Mouse (Mus musculus): ENCODE results near the gene Ybey. TPM values are rescaled to one million over a fixed set of nuclear protein-coding genes. Genes with fewer than 3 reads are reported as not detected.

Ybey gene
- polyA plus RNA-seq (2015; fragmentation: Nextera tagmentation; extraction: Ambion mirVana), result 5.9 and 6.3 TPM in 2 replicates

DNA sequence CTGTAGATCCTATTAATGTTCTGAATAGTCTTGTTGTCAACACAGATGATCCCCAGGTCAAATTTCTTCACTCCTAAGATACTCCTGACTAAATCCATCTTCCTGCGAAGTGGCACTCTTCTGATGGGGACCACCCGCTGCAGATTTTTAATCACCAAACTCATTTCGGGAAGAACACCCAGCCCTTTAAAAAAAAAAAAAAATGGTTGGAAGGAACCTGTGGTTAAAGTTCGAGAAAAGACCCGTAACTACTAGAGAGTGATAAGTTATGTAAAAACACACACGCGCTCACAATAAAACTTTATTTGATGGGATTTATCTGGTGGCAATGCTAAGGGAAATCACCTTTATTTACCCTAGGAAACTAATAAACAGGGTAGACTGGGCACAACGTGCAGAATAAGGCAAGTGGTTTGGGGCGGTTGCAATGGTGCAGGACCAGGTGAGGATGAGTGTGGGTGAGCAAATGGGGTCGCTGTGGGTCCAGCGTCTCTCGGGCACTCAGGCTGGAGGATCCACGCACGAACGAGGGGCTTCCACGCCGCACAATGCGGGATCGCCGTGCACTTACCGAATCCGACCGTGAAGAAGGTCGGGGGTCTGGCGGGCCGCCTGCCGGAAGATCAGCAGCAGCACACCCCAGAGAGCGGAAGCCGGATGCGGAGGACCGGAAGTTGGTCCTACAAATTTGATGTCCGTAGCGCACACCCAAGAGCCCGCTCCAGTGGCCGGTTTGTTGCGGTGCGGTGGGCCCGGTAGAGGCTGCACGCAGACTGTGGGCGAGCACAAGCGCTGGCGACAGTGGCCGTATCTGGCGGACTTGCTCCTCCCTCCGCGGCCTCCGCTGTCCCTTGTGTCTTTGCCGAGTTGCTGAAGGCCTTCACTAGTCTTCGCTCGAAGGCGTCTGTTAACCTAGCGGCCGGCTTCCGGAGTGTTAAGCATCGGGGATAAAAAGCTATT is at the start of gene Ybey, which contains the start of gene Mcm3ap:
Gene Ybey (minus strand): TSS at position 912 of the 960 bp plus-strand sequence.
Gene Mcm3ap (plus strand): TSS at position 725 of the 960 bp plus-strand sequence.
- Histone ChIP-seq H3K27ac (replicated peaks) (peak within 1 kb of the TSS; percentile 83), H3K4me1 (0 out of 2 replicates have a peak, but pooled peaks cover 13% of the 10 kb centered on the region), H3K9ac (peak within 1 kb of the TSS; percentile 91), H3K36me3 (peaks cover 27% of the 10 kb centered on the region), H3K9me3 (replicated peaks) (no peaks in the 10 kb centered on the region), H3K27me3 (no peaks in the 10 kb centered on the region), H3K4me3 (replicated peaks) (peak within 1 kb of the TSS; percentile 87), H3K4me2 (replicated peaks) (peak within 1 kb of the TSS; percentile 49)
- ATAC-seq (ENCODE audit: insufficient number of reproducible peaks, low FRiP score, low TSS enrichment, low read depth), result peak; percentile 95
- 1% methylated on average over 55 of the region's 55 CpGs for WGBS

DNA sequence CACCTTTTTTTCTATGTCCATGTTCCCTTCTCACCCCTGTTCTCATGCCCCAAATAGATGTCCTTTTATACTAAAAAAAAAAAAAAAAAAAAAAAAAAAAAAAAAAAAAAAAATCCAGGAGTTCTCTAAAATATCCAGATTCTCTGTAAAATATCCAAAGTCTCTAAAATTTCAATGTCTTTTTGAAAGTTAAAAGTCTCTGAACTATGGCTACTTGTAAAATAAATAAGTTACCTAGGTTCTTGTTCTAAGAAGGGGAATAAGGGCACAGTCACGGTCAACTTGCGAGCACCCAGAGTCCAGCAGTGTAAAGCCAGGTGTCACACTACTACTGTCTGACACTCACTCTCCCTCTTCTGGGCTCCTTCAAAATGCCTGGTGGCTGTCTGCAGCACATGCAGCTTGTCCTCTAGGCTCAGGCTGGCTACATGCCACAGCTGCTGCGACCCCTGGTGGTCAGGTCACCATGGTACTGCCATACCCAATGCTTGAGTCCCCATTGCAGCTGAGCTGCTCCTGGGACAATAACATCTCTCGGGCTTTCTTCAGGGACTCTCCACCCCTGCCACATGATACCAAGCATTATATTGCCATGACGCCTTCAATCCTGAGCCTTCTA is 44.2 kb upstream of the Ybey start:
- H3K36me3 ChIP-seq, result peaks cover 69% of the 10 kb centered on the region
- H3K4me3 ChIP-seq (replicated peaks), result no peak overlapping the region
- H3K27me3 ChIP-seq, result no peaks in the 10 kb centered on the region
- H3K4me1 ChIP-seq, result no peaks in the 10 kb centered on the region
- no peak overlapping the region for H3K9ac ChIP-seq
- WGBS, result 55% methylated on average over 5 of the region's 5 CpGs
- no peak overlapping the region for H3K27ac ChIP-seq (replicated peaks)
- H3K4me2 ChIP-seq (replicated peaks), result no peak overlapping the region
- no peaks in the 10 kb centered on the region for H3K9me3 ChIP-seq (replicated peaks)
- ATAC-seq (ENCODE audit: insufficient number of reproducible peaks, low FRiP score, low TSS enrichment, low read depth), result no peak

- no peak overlapping the region for H3K4me3 ChIP-seq (replicated peaks)
- no peaks in the 10 kb centered on the region for H3K4me1 ChIP-seq
- ATAC-seq (ENCODE audit: insufficient number of reproducible peaks, low FRiP score, low TSS enrichment, low read depth), result no peak
- no peak overlapping the region for H3K9ac ChIP-seq
- H3K36me3 ChIP-seq, result peaks cover 87% of the 10 kb centered on the region
- H3K4me2 ChIP-seq (replicated peaks), result no peak overlapping the region
- no peaks in the 10 kb centered on the region for H3K9me3 ChIP-seq (replicated peaks)
- no peaks in the 10 kb centered on the region for H3K27me3 ChIP-seq
- 92% methylated on average over 7 of the region's 7 CpGs for WGBS
- no peak overlapping the region for H3K27ac ChIP-seq (replicated peaks)
Observed at GRCm38 (mm10) chr10:76505865-76506264, 37.0 kb upstream of the Ybey start.

DNA sequence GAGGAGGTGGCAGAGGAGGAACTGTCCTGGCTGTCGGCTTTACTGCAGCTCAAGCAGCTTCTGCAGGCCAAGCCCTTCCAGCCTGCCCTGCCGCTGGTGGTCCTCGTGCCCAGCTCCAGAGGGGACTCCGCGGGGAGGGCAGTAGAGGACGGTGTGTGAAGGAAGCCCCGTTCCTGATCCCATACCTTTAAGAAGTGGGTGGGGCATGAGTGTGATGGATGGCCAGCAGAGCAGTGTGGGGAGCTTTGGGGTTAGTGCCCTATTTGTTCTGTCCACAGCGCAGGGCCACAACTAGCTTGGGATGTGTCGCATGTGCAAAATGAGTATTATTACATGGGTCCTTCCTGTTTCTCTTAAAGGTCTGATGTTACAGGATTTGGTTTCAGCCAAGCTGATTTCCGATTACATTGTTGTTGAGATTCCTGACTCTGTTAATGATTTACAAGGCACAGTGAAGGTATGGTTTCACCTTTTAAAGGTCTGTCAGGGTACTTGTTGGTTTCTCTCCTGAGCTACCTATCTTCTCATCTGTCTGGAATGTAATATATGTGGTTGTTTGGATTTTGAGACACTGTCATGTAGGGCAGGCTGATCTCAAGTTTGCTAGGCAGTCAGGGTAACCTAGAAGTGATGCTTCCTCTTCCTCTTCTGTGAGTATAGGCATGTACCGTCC is 35.5 kb upstream of the Ybey start:
- Histone ChIP-seq H3K27me3 (no peaks in the 10 kb centered on the region), H3K4me3 (replicated peaks) (no peak overlapping the region), H3K9me3 (replicated peaks) (no peaks in the 10 kb centered on the region), H3K36me3 (peaks cover 88% of the 10 kb centered on the region), H3K4me1 (no peaks in the 10 kb centered on the region), H3K9ac (no peak overlapping the region), H3K4me2 (replicated peaks) (no peak overlapping the region), H3K27ac (replicated peaks) (no peak overlapping the region)
- no peak for ATAC-seq (ENCODE audit: insufficient number of reproducible peaks, low FRiP score, low TSS enrichment, low read depth)
- WGBS, result 91% methylated on average over 11 of the region's 11 CpGs

GRCm38 (mm10) chr10:76497522-76497921 is 28.6 kb upstream of the Ybey start:
- 91% methylated on average over 4 of the region's 4 CpGs for WGBS
- H3K36me3 ChIP-seq, result peaks cover 89% of the 10 kb centered on the region
- no peak overlapping the region for H3K9ac ChIP-seq
- H3K4me3 ChIP-seq (replicated peaks), result no peak overlapping the region
- H3K4me1 ChIP-seq, result no peaks in the 10 kb centered on the region
- ATAC-seq (ENCODE audit: insufficient number of reproducible peaks, low FRiP score, low TSS enrichment, low read depth), result no peak
- H3K27me3 ChIP-seq, result no peaks in the 10 kb centered on the region
- H3K27ac ChIP-seq (replicated peaks), result no peak overlapping the region
- H3K4me2 ChIP-seq (replicated peaks), result no peak overlapping the region
- no peaks in the 10 kb centered on the region for H3K9me3 ChIP-seq (replicated peaks)

GRCm38 (mm10) chr10:76496366-76496765 is 27.5 kb upstream of the Ybey start:
- Histone ChIP-seq H3K4me2 (replicated peaks) (no peak overlapping the region), H3K9me3 (replicated peaks) (no peaks in the 10 kb centered on the region), H3K4me1 (no peaks in the 10 kb centered on the region), H3K4me3 (replicated peaks) (no peak overlapping the region), H3K9ac (no peak overlapping the region), H3K27me3 (no peaks in the 10 kb centered on the region), H3K36me3 (peaks cover 84% of the 10 kb centered on the region), H3K27ac (replicated peaks) (no peak overlapping the region)
- 89% methylated on average over 7 of the region's 7 CpGs for WGBS
- no peak for ATAC-seq (ENCODE audit: insufficient number of reproducible peaks, low FRiP score, low TSS enrichment, low read depth)

GRCm38 (mm10) chr10:76495501-76495900 is 26.6 kb upstream of the Ybey start:
- Histone ChIP-seq H3K27me3 (no peaks in the 10 kb centered on the region), H3K4me1 (no peaks in the 10 kb centered on the region), H3K9ac (no peak overlapping the region), H3K4me2 (replicated peaks) (no peak overlapping the region), H3K27ac (replicated peaks) (no peak overlapping the region), H3K9me3 (replicated peaks) (no peaks in the 10 kb centered on the region), H3K4me3 (replicated peaks) (no peak overlapping the region), H3K36me3 (peaks cover 85% of the 10 kb centered on the region)
- no peak for ATAC-seq (ENCODE audit: insufficient number of reproducible peaks, low FRiP score, low TSS enrichment, low read depth)
- WGBS, result 89% methylated on average over 6 of the region's 6 CpGs

- no peak for ATAC-seq (ENCODE audit: insufficient number of reproducible peaks, low FRiP score, low TSS enrichment, low read depth)
- no peaks in the 10 kb centered on the region for H3K9me3 ChIP-seq (replicated peaks)
- H3K4me2 ChIP-seq (replicated peaks), result no peak overlapping the region
- no peak overlapping the region for H3K27ac ChIP-seq (replicated peaks)
- H3K4me3 ChIP-seq (replicated peaks), result no peak overlapping the region
- WGBS, result 89% methylated on average over 1 of the region's 1 CpGs
- H3K4me1 ChIP-seq, result no peaks in the 10 kb centered on the region
- no peaks in the 10 kb centered on the region for H3K27me3 ChIP-seq
- peaks cover 85% of the 10 kb centered on the region for H3K36me3 ChIP-seq
- H3K9ac ChIP-seq, result no peak overlapping the region
Observed at GRCm38 (mm10) chr10:76493527-76493926, 24.6 kb upstream of the Ybey start.

- H3K36me3 ChIP-seq, result peaks cover 92% of the 10 kb centered on the region
Observed at GRCm38 (mm10) chr10:76489205-76489604, 20.3 kb upstream of the Ybey start.

DNA sequence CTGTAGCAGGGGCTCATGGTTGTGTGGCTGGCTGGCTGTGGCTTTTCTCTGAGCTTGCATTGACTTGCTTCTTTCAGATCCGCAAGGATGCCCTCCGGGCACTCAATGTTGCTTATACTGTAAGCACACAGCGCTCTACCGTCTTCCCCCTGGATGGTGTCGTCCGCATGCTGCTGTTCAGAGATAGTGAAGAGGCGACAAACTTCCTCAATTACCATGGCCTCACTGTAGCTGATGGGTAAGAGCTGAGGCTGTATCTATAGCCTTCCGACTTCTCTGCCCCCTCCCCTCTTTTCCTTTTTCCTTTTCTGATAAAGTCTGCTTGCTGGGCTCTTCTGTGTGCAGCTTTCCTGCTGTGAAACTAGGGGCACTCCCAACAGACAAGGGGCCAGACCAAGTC is 19.4 kb upstream of the Ybey start:
- no peak overlapping the region for H3K4me2 ChIP-seq (replicated peaks)
- peaks cover 92% of the 10 kb centered on the region for H3K36me3 ChIP-seq
- no peak overlapping the region for H3K4me3 ChIP-seq (replicated peaks)
- no peaks in the 10 kb centered on the region for H3K27me3 ChIP-seq
- no peak overlapping the region for H3K27ac ChIP-seq (replicated peaks)
- H3K9me3 ChIP-seq (replicated peaks), result no peaks in the 10 kb centered on the region
- H3K9ac ChIP-seq, result no peak overlapping the region
- ATAC-seq (ENCODE audit: insufficient number of reproducible peaks, low FRiP score, low TSS enrichment, low read depth), result no peak
- 81% methylated on average over 8 of the region's 8 CpGs for WGBS
- H3K4me1 ChIP-seq, result no peaks in the 10 kb centered on the region

More at GRCm38 (mm10) chr10:76489205-76489604, 20.3 kb upstream of the Ybey start:
- Histone ChIP-seq H3K9me3 (replicated peaks) (no peaks in the 10 kb centered on the region), H3K4me2 (replicated peaks) (no peak overlapping the region), H3K4me3 (replicated peaks) (no peak overlapping the region), H3K27ac (replicated peaks) (no peak overlapping the region), H3K27me3 (no peaks in the 10 kb centered on the region), H3K9ac (no peak overlapping the region), H3K4me1 (no peaks in the 10 kb centered on the region)
- no peak for ATAC-seq (ENCODE audit: insufficient number of reproducible peaks, low FRiP score, low TSS enrichment, low read depth)
- 92% methylated on average over 15 of the region's 15 CpGs for WGBS

DNA sequence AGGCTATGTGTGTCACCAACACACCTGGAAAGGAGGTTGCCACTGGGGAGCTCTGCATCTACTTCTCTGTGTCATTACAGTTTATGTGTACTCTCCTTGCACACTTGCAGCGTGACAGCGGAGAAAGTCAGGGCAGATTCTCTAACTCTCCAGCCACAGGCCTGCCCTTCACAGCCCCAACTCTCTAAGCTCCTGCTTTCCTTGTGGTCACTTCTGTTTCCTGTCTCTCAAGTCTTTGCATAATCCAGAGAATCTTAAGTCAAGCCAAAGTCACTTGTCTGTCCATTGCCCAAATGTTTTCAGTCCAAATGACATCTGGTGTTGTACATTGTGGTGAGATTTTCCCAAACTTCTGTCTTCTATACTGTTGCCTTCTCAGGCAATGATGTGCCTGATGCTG is 17.4 kb upstream of the Ybey start:
- H3K9ac ChIP-seq, result no peak overlapping the region
- WGBS, result 100% methylated on average over 2 of the region's 2 CpGs

More for the DNA sequence above, 17.4 kb upstream of the Ybey start:
- Histone ChIP-seq H3K4me2 (replicated peaks) (no peak overlapping the region), H3K9me3 (replicated peaks) (no peaks in the 10 kb centered on the region), H3K4me3 (replicated peaks) (no peak overlapping the region), H3K27me3 (no peaks in the 10 kb centered on the region), H3K36me3 (peaks cover 97% of the 10 kb centered on the region), H3K4me1 (no peaks in the 10 kb centered on the region), H3K27ac (replicated peaks) (no peak overlapping the region)
- ATAC-seq (ENCODE audit: insufficient number of reproducible peaks, low FRiP score, low TSS enrichment, low read depth), result no peak

Measured in embryonic facial prominence, embryonic 15.5 days (tissue).